ENCODE assay signal across 8 mouse cellular contexts in genomic region chr3:107559183-107559582, GRCm38 (mm10). TPM values are rescaled to one million over a fixed set of nuclear protein-coding genes. Genes with fewer than 3 reads are reported as not detected.
A peak's percentile ranks its signal among the peaks of the same experiment; 100 is the strongest.
DNase-seq lines count a peak whose midpoint lies in the region; ATAC-seq and TF ChIP-seq lines count a peak whose summit lies in the region.

No protein-coding gene starts in this region.

- H3K4me3 ChIP-seq in embryonic facial prominence, embryonic 10.5 days, result no peak overlapping the region
- H3K4me3 ChIP-seq in intestine, postnatal 0 days (ENCODE audit: low read depth, low read length), result no peak overlapping the region
- no peak overlapping the region for H3K4me3 ChIP-seq in limb, embryonic 11.5 days (ENCODE audit: low read depth, low read length)
- H3K4me3 ChIP-seq in midbrain, embryonic 14.5 days (replicated peaks; ENCODE audit: low read depth, low read length), result no peak overlapping the region
- no peak overlapping the region for H3K4me3 ChIP-seq in stomach, embryonic 14.5 days (ENCODE audit: low read depth, low read length)

- peaks cover 43% of the 10 kb centered on the region for H3K4me1 ChIP-seq in embryonic facial prominence, embryonic 10.5 days
- no peaks in the 10 kb centered on the region for H3K4me1 ChIP-seq in intestine, postnatal 0 days (replicated peaks; ENCODE audit: control insufficient read depth, insufficient read depth, low read length)
- peaks cover 13% of the 10 kb centered on the region for H3K4me1 ChIP-seq in limb, embryonic 11.5 days (ENCODE audit: control insufficient read depth, insufficient read depth, low read length)
- H3K4me1 ChIP-seq in midbrain, embryonic 14.5 days (ENCODE audit: control insufficient read depth, insufficient read depth, low read length), result no peaks in the 10 kb centered on the region
- H3K4me1 ChIP-seq in stomach, embryonic 14.5 days (ENCODE audit: control insufficient read depth, insufficient read depth, low read length), result no peaks in the 10 kb centered on the region

- peak; percentile 80 for DNase-seq in 3T3-L1 (ENCODE audit: low read depth, low spot score)
- peak; percentile 80 for DNase-seq in adrenal gland, postnatal 10 days
- DNase-seq in embryonic facial prominence, embryonic 10.5 days (ENCODE audit: low spot score), result peak; percentile 78
- peak; percentile 97 for DNase-seq in heart, adult 11 months
- DNase-seq in limb, embryonic 11.5 days (ENCODE audit: low spot score), result peak; percentile 82
- DNase-seq in midbrain, embryonic 14.5 days, result peak; percentile 78

- H3K27ac ChIP-seq in embryonic facial prominence, embryonic 10.5 days (replicated peaks), result no peak overlapping the region
- H3K27ac ChIP-seq in intestine, postnatal 0 days (ENCODE audit: low read depth, low read length), result no peak overlapping the region
- H3K27ac ChIP-seq in limb, embryonic 11.5 days (replicated peaks; ENCODE audit: low read depth, low read length), result no peak overlapping the region
- H3K27ac ChIP-seq in midbrain, embryonic 14.5 days (replicated peaks; ENCODE audit: low read depth, low read length), result no peak overlapping the region
- no peak overlapping the region for H3K27ac ChIP-seq in stomach, embryonic 14.5 days (ENCODE audit: low read length)

- no peaks in the 10 kb centered on the region for H3K9me3 ChIP-seq in embryonic facial prominence, embryonic 10.5 days
- H3K9me3 ChIP-seq in intestine, postnatal 0 days (ENCODE audit: control insufficient read depth), result no peaks in the 10 kb centered on the region
- H3K9me3 ChIP-seq in limb, embryonic 11.5 days (ENCODE audit: control insufficient read depth, low read length), result no peaks in the 10 kb centered on the region
- no peaks in the 10 kb centered on the region for H3K9me3 ChIP-seq in midbrain, embryonic 14.5 days (ENCODE audit: control insufficient read depth, low read length)
- no peaks in the 10 kb centered on the region for H3K9me3 ChIP-seq in stomach, embryonic 14.5 days (ENCODE audit: control insufficient read depth, low read depth, low read length)

- peak; percentile 99 for TF ChIP-seq CTCF in intestine, postnatal 0 days (IDR thresholded peaks at IDR 0.05; ENCODE audit: low read depth)

- no peak overlapping the region for H3K9ac ChIP-seq in intestine, postnatal 0 days (ENCODE audit: low read depth, low read length)
- H3K9ac ChIP-seq in limb, embryonic 11.5 days (ENCODE audit: low read length), result no peak overlapping the region
- H3K9ac ChIP-seq in midbrain, embryonic 14.5 days (replicated peaks; ENCODE audit: low read length), result no peak overlapping the region
- H3K9ac ChIP-seq in stomach, embryonic 14.5 days (replicated peaks; ENCODE audit: low read depth, low read length), result no peak overlapping the region

- no peak overlapping the region for H3K4me2 ChIP-seq in intestine, postnatal 0 days (replicated peaks; ENCODE audit: low read depth)
- H3K4me2 ChIP-seq in limb, embryonic 11.5 days (ENCODE audit: low read depth, severe bottlenecking), result no peak overlapping the region
- no peak overlapping the region for H3K4me2 ChIP-seq in midbrain, embryonic 14.5 days (ENCODE audit: low read length)
- H3K4me2 ChIP-seq in stomach, embryonic 14.5 days (replicated peaks; ENCODE audit: low read depth, low read length), result no peak overlapping the region

- ATAC-seq in intestine, postnatal 0 days, result peak; percentile 71
- peak; percentile 35; the same call in 1 of the 2 replicates for ATAC-seq in limb, embryonic 11.5 days (ENCODE audit: insufficient number of reproducible peaks, low FRiP score, low TSS enrichment, low read depth)
- peak; percentile 62; the same call in 1 of the 2 replicates for ATAC-seq in midbrain, embryonic 14.5 days (ENCODE audit: low FRiP score, low TSS enrichment)
- peak; percentile 62 for ATAC-seq in stomach, embryonic 14.5 days (ENCODE audit: insufficient number of reproducible peaks, insufficient read depth, low FRiP score, low read depth)

- H3K27me3 ChIP-seq in embryonic facial prominence, embryonic 10.5 days (replicated peaks; ENCODE audit: low read depth, poor library complexity, severe bottlenecking), result peaks cover 27% of the 10 kb centered on the region
- 0 out of 2 replicates have a peak, but pooled peaks cover 3% of the 10 kb centered on the region for H3K27me3 ChIP-seq in intestine, postnatal 0 days (replicated peaks; ENCODE audit: control insufficient read depth, insufficient read depth, low read length)
- H3K27me3 ChIP-seq in limb, embryonic 11.5 days (ENCODE audit: control insufficient read depth, insufficient read depth, low read length), result no peaks in the 10 kb centered on the region
- no peaks in the 10 kb centered on the region for H3K27me3 ChIP-seq in midbrain, embryonic 14.5 days (ENCODE audit: control insufficient read depth, insufficient read depth, low read length)
- no peaks in the 10 kb centered on the region for H3K27me3 ChIP-seq in stomach, embryonic 14.5 days (ENCODE audit: control insufficient read depth, insufficient read depth, low read length)

- WGBS in embryonic facial prominence, embryonic 10.5 days, result 11% methylated on average over 3 of the region's 3 CpGs
- 9% methylated on average over 3 of the region's 3 CpGs for WGBS in intestine, postnatal 0 days
- WGBS in limb, embryonic 11.5 days, result 17% methylated on average over 3 of the region's 3 CpGs
- 13% methylated on average over 3 of the region's 3 CpGs for WGBS in midbrain, embryonic 14.5 days
- WGBS in stomach, embryonic 14.5 days, result 15% methylated on average over 3 of the region's 3 CpGs

- no peaks in the 10 kb centered on the region for H3K36me3 ChIP-seq in embryonic facial prominence, embryonic 10.5 days (replicated peaks)
- H3K36me3 ChIP-seq in intestine, postnatal 0 days (ENCODE audit: control insufficient read depth, insufficient read depth), result no peaks in the 10 kb centered on the region
- H3K36me3 ChIP-seq in limb, embryonic 11.5 days (ENCODE audit: control insufficient read depth, insufficient read depth, low read length), result no peaks in the 10 kb centered on the region
- H3K36me3 ChIP-seq in midbrain, embryonic 14.5 days (ENCODE audit: control insufficient read depth, insufficient read depth, low read length), result no peaks in the 10 kb centered on the region
- no peaks in the 10 kb centered on the region for H3K36me3 ChIP-seq in stomach, embryonic 14.5 days (ENCODE audit: control insufficient read depth, insufficient read depth, low read length)

RNA-seq across cellular contexts. Expression of gene Ubl4b, which starts 4.3 kb away (rescaled TPM):
- total RNA-seq in adrenal gland, postnatal 10 days (2021), result not detected
- polyA plus RNA-seq in embryonic facial prominence, embryonic 10.5 days (2016; fragmentation: Nextera tagmentation; extraction: Ambion mirVana), result 0.41 and 0.70 TPM in 2 replicates
- not detected in 2 replicates for polyA plus RNA-seq in intestine, postnatal 0 days (2015; fragmentation: Nextera tagmentation; extraction: Ambion mirVana)
- 0.17 and 0.23 TPM in 2 replicates for polyA plus RNA-seq in limb, embryonic 11.5 days (2014; fragmentation: Nextera tagmentation; extraction: Ambion mirVana)
- polyA plus RNA-seq in midbrain, embryonic 14.5 days (2014; fragmentation: Nextera tagmentation; extraction: Ambion mirVana), result not detected in 2 replicates
- polyA plus RNA-seq in stomach, embryonic 14.5 days (2014; fragmentation: Nextera tagmentation; extraction: Ambion mirVana), result not detected in 2 replicates

RNA-seq across cellular contexts. Expression of gene Alx3, which starts 35.6 kb away (rescaled TPM):
- not detected for total RNA-seq in adrenal gland, postnatal 10 days (2021)
- polyA plus RNA-seq in embryonic facial prominence, embryonic 10.5 days (2016; fragmentation: Nextera tagmentation; extraction: Ambion mirVana), result 41.8 and 43.5 TPM in 2 replicates
- polyA plus RNA-seq in intestine, postnatal 0 days (2015; fragmentation: Nextera tagmentation; extraction: Ambion mirVana), result not detected in 2 replicates
- polyA plus RNA-seq in limb, embryonic 11.5 days (2014; fragmentation: Nextera tagmentation; extraction: Ambion mirVana), result 19.9 and 20.2 TPM in 2 replicates
- polyA plus RNA-seq in midbrain, embryonic 14.5 days (2014; fragmentation: Nextera tagmentation; extraction: Ambion mirVana), result 0.74 TPM in 1 of 2 replicates, not detected in the other
- not detected in 2 replicates for polyA plus RNA-seq in stomach, embryonic 14.5 days (2014; fragmentation: Nextera tagmentation; extraction: Ambion mirVana)

RNA-seq across cellular contexts. Expression of gene Slc6a17, which starts 41.4 kb away (rescaled TPM):
- total RNA-seq in adrenal gland, postnatal 10 days (2021), result 1 to 10 TPM; 2.5 to 3.7 TPM
- 2.2 and 4.9 TPM in 2 replicates for polyA plus RNA-seq in embryonic facial prominence, embryonic 10.5 days (2016; fragmentation: Nextera tagmentation; extraction: Ambion mirVana)
- polyA plus RNA-seq in intestine, postnatal 0 days (2015; fragmentation: Nextera tagmentation; extraction: Ambion mirVana), result 1.7 and 2.2 TPM in 2 replicates
- polyA plus RNA-seq in limb, embryonic 11.5 days (2014; fragmentation: Nextera tagmentation; extraction: Ambion mirVana), result 3.1 and 4.3 TPM in 2 replicates
- 12.3 and 20.4 TPM in 2 replicates for polyA plus RNA-seq in midbrain, embryonic 14.5 days (2014; fragmentation: Nextera tagmentation; extraction: Ambion mirVana)
- polyA plus RNA-seq in stomach, embryonic 14.5 days (2014; fragmentation: Nextera tagmentation; extraction: Ambion mirVana), result 2.2 TPM in 2 replicates

Comparison
In these comparisons a context has a peak if more than half of its experiments do, and no peak if none do; other contexts are left out.
1. RNA of gene Alx3, which starts 35.6 kb away (polyA plus RNA-seq): 41.8 to 43.5 TPM in embryonic facial prominence, embryonic 10.5 days and 19.9 to 20.2 TPM in limb, embryonic 11.5 days; 0.74 TPM in midbrain, embryonic 14.5 days, not detected in intestine, postnatal 0 days and not detected in stomach, embryonic 14.5 days; every median in the first group is over 10 times any median in the second.
2. Peak in every context shown above with its lines, with median percentiles within 50 percentile points of each other: DNase-seq and ATAC-seq.